Mouse (Mus musculus) spleen, postnatal 10 days (tissue): ENCODE measurements at regions not wholly inside any gene's neighbourhood (a gene's known extent, or its start where the extent isn't known, plus 50 kb on each side); places are given as distances from the start of the nearest gene placed in this dataset.

ENCODE experiments used
- DNase-seq, 2 experiments: peaks; one replicate each; pipeline ENCODE4 v3.0.0; 2021 to 2022; ENCODE audit warnings: low spot score in 2 of 2

DNA sequence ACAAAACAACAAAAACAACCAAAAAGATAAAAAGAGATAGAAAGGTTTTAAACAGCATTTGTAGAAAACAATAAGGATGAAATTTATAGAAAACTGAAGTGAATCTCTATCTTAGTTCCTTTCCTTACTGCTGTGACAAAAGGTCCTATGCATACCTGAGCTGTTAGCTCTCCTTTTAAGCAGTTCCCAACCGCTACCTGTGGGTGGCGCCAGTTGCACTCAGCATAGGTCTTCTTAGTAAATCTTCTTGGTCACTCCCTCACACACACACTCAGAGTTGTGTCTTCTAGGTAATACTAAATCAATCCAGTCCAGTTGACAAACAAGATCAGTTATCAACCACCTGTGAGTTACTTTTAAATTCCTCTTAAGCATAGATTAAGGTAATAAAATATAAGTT is 355.5 kb upstream of the Prkcq start:
- no peak for DNase-seq

DNA sequence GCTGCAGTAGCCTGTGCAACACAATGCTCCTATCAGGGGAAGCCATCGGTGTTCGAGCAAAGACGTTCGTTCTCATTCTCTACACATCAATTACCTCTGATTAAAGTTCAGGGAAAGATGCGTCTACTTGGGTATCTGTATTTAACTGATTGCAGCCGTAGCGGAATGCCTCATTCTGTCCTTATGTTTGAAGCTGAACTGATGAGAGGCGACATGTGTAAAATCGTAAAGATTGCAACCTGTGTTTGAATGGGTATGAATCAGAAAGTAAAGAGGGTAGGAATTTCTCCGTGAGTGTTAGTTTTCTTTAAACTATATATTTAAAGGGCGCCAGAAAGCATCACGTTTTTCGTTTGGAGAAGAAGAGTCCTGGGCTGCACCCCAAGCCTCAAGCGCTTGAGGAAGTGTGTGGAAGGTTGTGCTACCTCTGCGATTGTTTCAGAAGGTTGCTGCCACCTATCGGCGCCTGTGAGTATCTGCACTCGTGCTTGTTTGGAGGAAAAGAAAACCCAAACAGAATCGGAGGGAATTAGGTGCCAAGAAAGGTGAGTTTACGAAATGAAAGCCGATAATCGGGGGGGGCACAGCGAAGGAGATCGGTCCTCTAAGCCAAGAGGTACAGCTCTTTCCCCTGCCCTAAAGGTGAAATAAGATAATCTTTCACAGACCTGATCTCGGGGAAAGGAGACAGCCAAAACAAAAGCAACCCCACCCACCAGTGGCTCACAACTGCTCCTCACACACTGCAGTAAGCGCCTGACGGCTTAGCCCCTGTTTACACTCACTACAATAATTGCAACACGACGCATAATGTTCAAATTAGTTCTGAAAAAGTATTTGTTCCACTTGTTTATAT is 346.4 kb upstream of the Prkcq start:
- peak; percentile 5 to 64 for DNase-seq

DNA sequence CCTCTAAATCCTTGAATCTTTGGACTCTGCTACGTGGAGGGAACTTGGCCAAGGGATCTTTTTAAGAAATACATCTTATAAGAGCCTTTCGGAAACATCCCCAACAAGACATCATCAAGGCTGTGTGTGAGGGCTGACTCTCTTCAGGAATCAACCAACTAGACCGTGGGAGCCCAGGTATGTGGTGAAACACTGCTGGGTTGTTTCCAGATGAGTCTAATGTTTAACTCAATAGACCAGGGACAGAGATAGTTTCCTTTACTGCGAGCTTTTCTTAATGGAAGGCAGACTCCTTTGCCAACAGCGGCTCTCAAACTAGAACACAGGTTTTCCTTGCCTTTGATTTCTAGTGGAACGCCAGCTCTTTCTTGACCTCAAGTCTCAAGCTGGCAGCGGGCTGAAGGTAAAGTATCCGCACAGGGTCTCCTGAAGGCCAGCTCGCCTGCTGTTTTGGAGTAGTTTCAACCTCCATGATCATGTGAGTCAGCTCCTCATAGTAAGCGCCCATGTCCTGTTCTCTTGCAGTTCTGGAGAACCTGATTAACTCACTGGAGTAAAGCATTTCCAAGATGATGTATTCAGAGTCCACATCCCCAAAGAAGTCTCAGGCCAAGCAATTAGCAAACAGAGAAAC is 345.7 kb upstream of the Prkcq start:
- DNase-seq = no peak

DNA sequence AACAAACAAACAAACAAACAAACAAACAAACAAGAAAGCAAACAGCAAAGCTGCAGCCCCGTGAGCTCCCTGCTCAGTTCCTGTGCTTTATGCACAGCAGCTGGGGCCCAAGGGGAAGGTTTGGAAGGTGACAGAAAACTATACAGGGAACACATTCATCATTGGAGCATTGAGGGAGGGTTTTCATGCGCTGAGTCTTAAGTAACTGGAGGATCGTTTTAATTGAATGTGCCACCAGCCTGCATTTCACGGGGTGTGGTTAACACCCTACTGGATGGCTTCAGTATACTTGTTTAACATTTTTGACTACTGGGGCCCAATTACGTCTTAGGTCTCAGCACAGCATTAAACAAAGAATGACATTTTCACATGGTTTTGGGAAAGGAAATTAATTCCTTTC is 331.9 kb upstream of the Prkcq start:
- no peak for DNase-seq

DNA sequence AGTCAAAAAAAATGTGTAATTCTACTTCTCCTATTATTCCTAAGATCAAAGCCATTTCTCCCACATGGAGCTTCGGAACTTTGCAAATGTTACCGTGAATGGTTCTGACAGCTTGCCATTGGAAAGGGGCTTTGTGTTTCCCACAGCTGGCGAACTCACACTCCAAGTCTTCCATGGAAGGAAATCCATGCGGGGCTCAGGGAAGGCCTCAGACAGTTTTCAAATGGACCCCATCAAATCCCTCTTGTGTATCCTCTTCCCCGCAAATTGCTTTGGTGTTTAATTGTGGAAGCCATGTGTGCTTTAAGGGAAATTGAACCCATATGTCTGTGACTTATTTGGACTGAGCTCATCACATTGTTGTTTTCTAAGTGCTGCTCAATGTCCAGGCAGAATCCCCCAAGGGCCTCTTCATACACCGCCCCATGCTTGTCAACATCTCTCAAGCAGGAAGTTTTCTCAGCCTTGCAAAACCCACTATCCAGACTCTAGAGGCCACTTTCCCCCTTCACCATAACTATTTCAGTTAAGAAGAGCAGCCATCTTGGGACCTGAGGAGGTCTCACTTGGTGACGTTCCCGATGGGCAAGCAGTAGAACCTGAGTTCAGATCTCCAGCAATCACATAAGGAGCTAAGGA is 310.1 kb upstream of the Prkcq start:
- DNase-seq = no peak

DNA sequence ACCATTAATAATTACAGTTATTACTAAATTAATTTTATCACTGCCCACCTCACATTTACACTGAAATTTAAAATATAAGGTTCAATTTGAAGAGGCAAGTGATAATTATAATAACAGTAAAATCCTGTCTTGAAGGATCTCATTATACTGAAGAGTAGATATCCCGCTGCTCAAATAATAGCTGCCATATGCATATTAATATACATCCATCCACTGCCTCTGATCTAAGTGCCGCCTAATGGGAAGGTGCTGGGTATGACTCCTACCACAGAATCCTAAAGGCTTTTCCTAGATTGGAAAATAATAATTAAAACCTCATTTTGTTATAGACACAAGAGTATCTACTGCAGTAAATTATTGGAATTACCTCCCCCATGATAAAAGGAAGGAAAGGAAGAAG is 307.5 kb upstream of the Prkcq start:
- DNase-seq = no peak

DNA sequence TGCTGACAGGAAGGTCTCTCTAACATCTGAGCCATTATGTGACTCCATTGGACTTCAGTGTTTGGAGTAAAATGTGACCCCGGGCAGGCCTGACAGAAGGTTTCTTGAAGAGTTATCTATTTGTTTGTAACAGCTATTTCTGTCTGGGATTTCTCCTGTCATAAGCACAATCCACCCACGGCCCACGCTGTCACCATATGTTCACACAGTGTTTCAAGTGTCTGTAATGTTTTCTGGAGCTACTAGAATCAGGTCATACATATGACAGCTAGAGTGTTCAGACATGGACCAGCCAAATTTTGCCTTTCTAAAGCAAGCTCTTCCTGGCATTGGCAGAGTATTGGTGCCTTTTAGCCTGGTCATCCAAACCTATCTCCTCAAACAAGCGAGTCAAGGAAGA is 297.6 kb upstream of the Prkcq start:
- DNase-seq = no peak

DNA sequence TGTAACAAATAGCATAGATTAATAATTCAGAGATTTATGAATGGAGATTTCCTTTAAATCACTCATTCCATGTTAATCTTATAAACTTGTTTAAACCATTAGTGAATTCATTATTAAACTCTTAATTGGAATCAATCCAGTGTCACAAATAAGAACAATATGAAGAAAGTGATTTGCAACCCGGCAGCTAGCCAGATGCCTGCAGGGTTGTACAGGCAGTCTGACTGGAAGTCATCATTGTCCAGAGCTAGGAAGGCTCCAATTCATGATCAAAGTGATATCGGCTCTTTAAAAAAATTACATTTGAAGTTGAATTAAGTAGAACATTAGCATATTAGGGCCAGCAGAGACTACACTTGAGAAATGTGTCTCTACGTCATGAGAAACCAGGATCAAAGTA is 270.0 kb upstream of the Prkcq start:
- DNase-seq = no peak

DNA sequence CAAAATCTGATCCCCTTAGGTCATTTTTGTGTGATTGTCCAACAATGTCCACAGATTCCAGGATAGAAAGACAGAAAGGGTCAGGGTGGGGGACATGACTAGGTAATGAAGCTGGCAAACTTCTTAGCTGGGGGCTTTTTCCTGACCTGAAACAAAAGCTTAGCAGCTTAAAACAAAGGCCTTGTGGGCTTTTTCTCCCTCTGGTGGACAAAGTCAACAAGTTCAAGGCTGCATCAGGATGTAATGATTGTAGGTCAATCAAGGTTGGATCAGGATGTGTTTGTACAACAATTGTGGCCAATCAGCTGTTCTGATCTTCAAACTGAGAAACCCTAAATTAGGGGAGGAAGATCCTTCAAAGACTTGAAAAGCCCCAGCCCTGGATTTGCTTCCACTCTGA is 252.0 kb upstream of the Prkcq start:
- DNase-seq = no peak

DNA sequence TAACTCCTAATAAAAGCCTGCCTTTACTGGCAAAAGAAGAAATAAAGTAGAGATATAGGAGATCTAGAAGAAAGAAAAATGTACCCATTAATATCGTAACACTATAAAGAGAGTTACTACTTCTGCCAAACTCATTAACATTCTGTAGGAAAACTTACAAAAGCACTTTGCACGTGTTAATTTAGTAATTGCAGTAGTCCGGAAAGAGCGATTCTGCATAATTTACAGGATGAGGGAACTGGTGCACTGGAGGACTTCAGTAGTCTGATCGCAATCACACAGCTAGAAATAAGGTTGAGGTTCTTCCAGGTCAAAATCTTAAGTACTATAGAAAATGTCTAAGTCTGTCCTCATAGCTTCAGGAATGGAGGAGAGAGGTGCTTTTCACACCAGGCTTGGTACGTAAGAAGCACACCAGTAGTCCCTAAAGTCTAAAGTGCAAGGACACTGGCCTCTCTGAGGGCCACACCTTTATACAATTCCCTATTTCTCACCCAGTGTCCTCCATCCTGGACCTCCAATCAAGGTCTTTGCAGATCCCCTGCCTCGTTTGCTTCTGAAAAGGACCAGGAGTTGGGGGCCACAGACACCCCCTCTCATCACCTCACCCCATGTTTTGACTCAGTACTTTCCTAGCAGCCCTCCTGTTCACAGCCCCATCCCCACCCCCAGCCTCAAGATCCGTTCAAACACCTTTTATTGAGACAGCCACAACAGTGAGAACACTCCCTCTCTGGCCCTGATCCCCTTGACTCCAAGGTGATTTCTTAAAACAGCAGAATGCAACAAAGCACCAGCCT is 251.0 kb upstream of the Prkcq start:
- DNase-seq = no peak

DNA sequence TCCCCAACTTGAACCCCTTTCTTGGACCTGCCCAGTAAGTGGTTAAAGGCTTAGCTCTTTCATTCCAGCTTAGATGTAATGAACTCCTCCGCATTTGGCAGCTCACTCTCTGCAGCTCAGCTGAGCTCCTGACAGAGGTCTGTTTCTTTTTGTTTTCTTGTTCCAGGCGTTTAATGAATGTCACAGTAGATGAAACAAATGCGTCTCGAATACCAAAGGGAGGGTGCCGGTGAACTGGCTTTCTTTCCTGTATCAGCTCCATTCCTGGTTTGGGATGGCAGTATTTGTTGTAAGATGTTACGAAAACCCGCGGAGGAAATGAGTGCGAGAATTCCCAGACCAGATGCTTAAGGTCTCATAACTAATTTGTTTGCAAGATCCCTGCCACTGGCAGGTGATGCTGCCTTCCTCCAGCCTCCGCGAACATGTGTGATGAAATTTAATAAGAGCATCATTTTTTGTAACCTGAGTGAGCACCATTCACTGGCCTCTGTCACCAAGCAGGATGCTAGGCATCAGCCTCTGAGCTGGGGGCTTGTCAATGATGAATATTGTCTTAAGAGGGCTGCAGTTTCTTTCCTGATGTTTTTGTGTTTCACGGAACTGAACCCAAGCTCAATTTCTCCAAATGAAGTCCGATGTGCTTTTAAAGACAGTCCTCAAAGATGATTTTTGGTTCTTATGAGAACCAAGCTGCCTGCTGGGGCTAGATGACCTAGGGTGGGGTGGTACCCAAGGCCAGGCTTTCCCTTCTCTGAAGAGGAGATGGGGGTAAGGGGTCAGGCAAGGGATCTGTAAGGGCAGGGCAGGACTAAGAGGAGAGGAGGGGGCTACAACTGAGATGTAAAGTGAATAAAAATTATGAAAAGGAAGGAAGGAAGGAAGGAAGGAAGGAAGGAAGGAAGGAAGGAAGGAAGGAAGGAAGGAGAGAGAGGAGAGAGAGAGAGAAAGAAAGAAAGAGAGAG is 250.1 kb upstream of the Prkcq start:
- no peak for DNase-seq

DNA sequence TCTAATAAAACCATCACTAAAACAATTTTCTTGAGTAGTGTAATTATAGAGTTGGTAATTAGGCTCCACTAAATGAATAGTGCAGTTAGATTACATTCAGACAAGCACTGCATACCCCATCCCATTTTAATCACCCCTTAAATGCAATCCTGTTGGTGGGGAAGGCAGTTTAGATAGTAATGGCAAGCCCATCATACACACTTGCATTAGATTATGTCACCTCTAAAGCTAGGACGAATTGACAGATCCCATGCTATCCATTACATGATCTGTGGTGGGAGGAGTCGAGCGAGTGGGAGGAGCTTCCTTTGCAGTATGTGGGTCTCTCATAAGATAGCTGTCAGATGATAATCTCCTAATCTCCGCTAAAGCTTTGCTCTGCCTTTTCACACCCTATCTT is 247.9 kb upstream of the Prkcq start:
- DNase-seq = no peak

DNA sequence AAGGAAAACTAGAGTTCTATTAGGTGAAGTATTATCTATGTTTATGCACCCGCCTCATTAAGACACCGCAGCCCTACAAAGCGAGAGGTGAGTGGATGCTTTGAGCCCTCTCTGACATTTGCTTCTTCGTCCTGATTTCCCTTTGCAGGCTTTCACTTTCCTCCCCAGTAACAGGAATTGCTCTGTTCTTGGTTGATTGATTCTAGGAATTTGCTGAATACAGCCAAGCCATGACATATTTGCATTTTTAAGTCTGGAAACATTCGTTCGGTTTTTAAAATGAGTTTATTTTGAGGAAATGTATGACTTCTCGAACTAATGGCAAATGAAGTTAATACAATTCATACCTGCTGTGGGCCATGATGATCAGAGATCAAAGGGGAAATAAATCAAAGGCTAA is 246.5 kb upstream of the Prkcq start:
- no peak for DNase-seq

DNA sequence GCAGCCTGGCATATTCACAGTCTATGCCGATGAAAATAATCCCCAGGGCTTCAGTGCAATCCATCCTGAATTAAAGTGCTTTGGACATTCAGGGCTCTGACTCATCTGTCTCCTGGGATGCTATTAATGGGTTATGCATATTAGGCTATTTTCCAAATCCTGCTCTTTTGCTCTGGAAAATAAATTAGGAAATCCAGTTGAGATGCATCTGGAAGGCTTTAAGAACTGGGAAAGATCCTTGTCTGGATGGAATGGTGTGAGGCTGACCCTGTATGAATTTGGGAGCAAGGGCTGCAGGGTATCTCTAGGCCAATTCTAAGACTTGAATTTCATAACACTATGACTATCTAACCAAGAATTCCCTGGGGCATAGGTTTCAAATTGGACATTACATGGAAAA is 234.5 kb upstream of the Prkcq start:
- DNase-seq = no peak

DNA sequence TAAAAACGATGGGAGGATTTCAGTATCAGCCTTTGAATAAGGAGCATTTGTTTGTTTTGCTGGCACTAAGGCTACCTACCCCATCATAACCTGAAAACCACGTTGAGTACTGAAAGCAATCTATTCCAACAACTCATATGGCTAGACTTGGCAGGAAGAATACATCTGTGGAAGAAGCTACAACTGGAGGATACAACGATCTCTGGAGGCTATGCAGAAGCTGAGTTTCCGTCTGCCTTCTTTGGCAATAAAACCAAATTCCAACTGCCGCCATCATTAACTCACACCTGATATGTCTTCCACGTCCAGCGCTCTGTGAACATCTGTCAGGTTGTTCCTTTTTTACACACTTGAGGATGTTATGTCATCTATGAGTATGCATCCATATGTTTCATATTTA is 206.7 kb upstream of the Prkcq start:
- DNase-seq = no peak

DNA sequence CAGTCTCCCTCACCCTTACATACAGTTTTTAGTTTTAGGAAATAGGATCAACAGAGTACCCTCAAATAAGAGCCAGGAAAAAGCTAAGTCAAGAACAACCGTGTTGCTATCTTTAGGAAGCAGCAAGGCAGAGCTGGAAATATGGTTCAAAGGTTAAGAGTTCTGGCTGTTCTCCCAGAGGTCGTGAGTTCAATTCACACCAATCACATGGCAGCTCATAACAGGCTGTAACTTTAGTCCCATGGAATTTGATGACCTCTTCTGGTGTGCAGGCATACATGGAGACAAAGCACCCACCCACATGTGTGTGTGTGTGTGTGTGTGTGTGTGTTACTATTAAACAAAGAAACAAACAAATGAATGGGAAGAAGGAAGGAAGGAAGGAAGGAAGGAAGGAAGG is 205.0 kb upstream of the Prkcq start:
- DNase-seq = no peak

DNA sequence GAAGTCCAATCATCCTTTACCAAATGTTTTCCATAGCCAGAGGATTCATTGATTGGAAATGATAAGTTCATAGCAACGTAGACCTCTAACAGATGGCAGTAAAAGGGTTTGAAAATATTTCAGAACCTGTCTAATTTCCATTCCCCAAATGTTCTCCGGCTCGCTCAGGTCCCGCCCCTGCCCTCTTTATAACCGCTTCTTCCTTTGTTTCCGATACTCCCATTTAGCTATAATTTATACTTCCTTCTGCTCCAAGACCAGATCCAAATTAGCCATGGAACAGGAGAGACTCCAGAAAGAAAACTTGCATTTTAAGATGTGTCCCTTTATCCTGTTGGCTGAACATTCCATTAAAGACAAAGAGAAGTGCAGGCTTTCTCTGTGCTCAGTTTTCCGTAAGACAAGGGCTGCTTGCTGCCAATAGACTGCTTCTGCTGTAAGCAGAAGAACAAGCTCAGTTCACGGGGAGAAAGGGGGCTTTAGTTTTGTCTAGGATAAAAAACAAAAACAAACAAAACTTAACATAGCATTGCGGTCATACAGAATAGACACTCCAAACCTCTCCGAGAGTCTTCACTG is 202.7 kb upstream of the Prkcq start:
- DNase-seq = no peak

DNA sequence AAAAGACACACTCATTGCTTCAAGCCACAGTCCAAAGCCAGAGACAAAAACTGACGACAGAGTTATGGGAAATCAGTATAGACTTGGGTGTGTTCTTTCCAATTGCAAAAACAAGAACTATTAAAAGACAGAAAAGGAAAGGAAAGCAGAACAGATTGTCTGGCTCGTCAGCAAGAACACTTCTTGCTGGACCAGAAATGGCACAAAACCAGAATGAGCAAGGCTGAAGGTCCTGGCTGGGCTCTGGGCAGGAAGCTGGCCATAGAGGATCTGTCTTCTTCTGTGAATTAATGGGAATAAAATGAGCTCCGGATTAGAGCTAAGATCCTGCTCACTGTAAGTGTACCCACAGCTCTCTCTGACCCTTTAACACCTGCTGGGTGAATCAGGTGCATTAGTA is 199.9 kb upstream of the Prkcq start:
- no peak for DNase-seq

DNA sequence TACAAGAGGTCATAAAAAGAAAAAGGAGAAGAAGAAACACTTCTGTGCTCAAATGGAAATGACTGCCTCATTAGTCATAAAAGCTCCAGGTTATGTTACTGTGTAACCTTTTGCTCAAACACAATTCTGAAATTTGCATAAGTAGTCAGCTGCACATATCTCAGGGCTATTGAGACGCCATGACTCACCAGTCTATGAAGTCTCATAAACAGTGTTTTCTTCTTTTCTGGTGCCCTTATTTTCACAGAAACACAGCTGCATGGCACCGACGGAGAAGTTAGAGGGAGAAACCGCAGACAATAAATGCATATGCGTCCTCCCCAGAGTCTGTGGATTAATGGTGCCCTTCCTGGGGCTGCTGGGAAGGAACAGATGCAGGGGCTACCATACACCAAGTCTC is 193.1 kb upstream of the Prkcq start:
- DNase-seq = no peak

DNA sequence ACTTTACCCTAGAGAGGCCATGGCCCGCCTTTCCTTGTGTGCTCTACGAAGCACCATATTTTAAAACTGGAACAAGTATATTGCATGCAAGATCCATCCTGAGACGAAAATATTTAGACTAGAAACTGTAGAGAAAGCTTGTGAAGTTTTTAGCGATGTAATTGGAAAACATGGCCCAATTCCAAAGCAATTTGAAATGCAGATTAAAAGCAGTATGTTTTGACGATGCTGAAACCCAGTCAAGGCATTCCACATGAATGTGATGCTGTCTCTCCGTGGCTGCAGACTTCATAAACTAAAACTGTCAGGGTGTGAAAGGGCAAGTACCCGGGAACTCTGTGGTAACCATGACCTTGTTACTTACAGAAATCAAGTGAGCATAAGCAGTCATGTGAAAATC is 185.8 kb upstream of the Prkcq start:
- no peak for DNase-seq
